Mouse (Mus musculus) bone marrow, adult 2 months (tissue): ENCODE data around the gene Tnik. TPM values are rescaled to one million over a fixed set of nuclear protein-coding genes. Genes with fewer than 3 reads are reported as not detected.

Source experiments
- H3K27ac ChIP-seq: fragments of 200-500 bp; 2 replicates; pipeline ENCODE4 v1.5.1; 2012; ENCODE audit warnings: low read depth, mild to moderate bottlenecking, control low read depth, inconsistent platforms, low read length; ENCODE audit not compliant: control insufficient read depth, poor library complexity, insufficient read depth
- H3K4me1 ChIP-seq: fragments of 200-500 bp; 2 replicates; pipeline ENCODE4 v1.6.1; 2011; ENCODE audit warnings: low read length; ENCODE audit not compliant: control insufficient read depth, insufficient read depth
- H3K4me3 ChIP-seq: fragments of 200-500 bp; replicated peaks from 2 replicates; pipeline ENCODE3; 2011; ENCODE audit warnings: mild to moderate bottlenecking, low read depth, low read length, control low read depth; ENCODE audit not compliant: control insufficient read depth
- CTCF ChIP-seq: fragments of 200-500 bp; IDR thresholded peaks from 2 replicates; pipeline ENCODE4 v1.5.1; 2011; ENCODE audit warnings: low read length, control low read depth; ENCODE audit not compliant: control insufficient read depth, insufficient read depth
- POLR2A ChIP-seq: fragments of 200-500 bp; IDR thresholded peaks from 2 replicates; pipeline ENCODE4 v1.6.1; 2011; ENCODE audit warnings: low read depth, mild to moderate bottlenecking, control low read depth, low read length, borderline replicate concordance; ENCODE audit not compliant: control insufficient read depth
- WGBS: fragments of 180-500 bp; shearing (Covaris S2); methylation state at CpG from one replicate; pipeline ENCODE4 v1.1.7; 2018; 5-methylcytosine and 5-hydroxymethylcytosine counted together
- polyA plus RNA-seq: library from polyadenylated mRNA; stranded (reverse); fragments of >200 nt; gene quantifications from 2 replicates; pipeline ENCODE4 v1.2.4, GENCODE M21; 2011; ENCODE audit warnings: low replicate concordance; ENCODE audit not compliant: missing spikeins, insufficient read depth, insufficient read length

Gene Tnik
- polyA plus RNA-seq, 1 experiment = 25.8 TPM

DNA sequence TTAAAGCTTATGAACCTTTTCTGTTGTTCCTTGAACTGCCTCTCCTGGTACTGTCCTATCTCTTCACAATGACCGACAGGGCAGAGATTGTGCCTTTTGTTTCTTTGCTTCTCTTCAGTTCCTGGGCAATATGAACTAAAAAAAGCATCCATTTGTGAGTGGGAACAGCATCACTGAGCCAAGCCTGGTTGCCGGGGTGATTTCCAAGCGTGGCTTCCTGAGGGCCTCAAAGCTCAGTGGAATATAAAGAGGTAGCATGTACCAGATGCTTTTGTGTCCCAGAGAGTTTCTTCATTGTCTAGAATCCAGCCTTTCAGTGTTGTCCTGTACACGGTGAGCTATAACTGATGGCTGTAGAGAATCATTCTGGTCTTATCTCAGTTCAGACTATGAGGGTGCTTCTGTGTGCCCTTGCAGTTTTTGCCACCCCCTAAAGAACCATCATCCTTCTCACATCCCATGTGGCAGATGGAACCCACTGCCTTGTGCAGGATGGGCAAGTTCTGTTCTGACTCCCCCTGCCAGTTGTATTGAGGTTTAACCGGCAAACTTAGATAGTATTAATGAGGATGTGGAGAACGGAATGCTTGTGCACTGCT, 246.4 kb downstream of the Tnik start:
- TF ChIP-seq CTCF (no peak), POLR2A (no peak)
- no peak overlapping the region for H3K4me3 ChIP-seq
- no peaks in the 10 kb centered on the region for H3K4me1 ChIP-seq
- 88% methylated on average over 6 of the region's 6 CpGs for WGBS
- no peak overlapping the region for H3K27ac ChIP-seq

DNA sequence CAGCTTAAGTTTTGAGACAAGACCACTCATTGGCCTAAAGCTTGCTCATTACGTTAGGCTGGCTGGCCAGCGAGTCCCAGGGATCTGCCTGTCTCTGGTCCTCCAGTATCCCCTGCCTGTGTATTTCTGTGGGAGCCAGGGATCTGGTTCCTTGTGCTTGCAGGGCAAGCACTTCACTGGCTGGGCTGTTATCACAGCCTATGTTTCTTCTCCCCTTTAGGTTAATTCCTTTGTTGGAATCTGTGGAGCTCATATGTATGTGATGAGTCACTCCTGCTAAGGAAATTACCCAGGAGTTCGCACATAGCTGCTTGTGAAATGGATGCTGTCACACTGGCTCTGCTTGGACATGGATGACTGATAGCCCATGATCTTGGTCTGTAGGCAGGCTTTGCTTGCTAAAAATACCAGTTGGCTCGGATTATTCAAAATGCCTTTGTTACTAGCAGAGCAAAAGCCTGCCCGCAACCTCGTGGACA, 260.0 kb downstream of the Tnik start:
- H3K4me3 ChIP-seq = no peak overlapping the region
- WGBS = 77% methylated on average over 6 of the region's 6 CpGs
- no peaks in the 10 kb centered on the region for H3K4me1 ChIP-seq
- H3K27ac ChIP-seq = no peak overlapping the region
- TF ChIP-seq CTCF (no peak), POLR2A (no peak)

DNA sequence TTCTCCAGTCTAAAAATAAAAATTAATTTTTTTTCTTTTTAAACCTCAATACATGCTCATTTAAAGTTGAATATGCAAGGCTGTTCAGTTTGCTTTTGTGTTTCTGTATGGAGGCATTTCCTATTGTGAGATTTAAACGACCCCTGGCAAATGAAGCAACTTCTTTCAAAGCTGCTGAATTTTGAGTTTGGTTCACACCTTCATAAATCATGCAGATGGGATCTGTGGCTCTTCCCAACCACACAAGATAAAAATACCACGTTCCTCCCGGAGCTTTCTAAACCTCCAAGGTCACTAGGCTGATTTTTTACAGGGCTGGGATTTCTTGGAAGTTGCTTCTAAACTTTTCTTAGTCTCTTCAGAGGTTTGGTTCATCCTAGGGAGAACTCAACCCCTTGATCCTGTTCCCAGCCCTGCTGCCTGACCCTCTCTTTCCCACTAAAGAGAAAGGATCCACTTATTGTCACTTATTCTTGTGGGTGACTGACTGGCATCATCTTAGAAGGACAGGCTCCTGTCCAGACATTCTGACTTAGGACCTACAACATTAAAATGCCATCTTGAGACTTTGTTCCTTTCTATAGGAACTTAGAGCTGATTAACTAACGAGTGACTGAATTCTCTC, 260.6 kb downstream of the Tnik start:
- 68% methylated on average over 4 of the region's 4 CpGs for WGBS
- Histone ChIP-seq H3K4me1 (no peaks in the 10 kb centered on the region), H3K4me3 (no peak overlapping the region), H3K27ac (no peak overlapping the region)
- TF ChIP-seq POLR2A = no peak
- no peak for TF ChIP-seq CTCF

DNA sequence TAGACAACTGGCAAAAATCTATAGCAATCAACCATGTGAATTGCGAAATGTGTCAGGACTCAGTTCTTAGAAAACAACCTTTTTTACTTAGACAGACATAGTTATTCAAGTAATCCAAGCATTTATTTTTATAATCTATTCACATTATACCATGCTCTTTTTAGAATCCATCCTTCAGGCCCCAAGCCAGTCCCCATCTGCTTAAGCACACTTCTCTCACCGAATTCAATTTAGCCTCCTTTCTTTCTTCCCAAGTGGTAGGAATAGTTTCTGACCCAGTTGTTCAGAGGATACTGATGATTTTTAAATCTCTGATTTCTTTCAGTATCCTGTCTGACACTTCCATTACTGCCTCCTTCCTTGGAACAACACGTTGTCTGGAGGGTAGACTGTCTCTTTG, 261.5 kb downstream of the Tnik start:
- no peak for TF ChIP-seq POLR2A
- TF ChIP-seq CTCF = no peak
- 77% methylated on average over 3 of the region's 3 CpGs for WGBS
- Histone ChIP-seq H3K27ac (no peak overlapping the region), H3K4me3 (no peak overlapping the region), H3K4me1 (no peaks in the 10 kb centered on the region)

DNA sequence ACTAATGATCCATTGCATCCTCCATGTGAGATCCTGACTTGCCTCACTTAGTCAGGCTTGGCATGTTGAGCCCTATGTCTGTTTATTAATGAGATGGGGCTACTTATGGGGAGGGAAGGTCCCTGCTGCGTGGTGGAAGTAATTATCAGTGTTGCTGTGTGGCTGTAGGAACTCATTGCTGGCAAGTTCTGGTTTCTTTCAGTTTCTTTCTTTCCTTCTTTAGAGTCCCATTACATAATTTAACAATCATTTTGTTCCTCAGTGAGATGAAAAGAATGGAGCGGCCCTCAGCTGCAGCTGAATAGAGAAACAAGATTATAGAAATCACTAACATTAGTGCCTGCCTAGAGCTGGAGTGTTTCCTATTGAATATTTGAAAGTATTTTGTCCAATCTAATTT, 263.7 kb downstream of the Tnik start:
- TF ChIP-seq CTCF = no peak
- TF ChIP-seq POLR2A = no peak
- 60% methylated on average over 2 of the region's 2 CpGs for WGBS
- no peak overlapping the region for H3K27ac ChIP-seq

DNA sequence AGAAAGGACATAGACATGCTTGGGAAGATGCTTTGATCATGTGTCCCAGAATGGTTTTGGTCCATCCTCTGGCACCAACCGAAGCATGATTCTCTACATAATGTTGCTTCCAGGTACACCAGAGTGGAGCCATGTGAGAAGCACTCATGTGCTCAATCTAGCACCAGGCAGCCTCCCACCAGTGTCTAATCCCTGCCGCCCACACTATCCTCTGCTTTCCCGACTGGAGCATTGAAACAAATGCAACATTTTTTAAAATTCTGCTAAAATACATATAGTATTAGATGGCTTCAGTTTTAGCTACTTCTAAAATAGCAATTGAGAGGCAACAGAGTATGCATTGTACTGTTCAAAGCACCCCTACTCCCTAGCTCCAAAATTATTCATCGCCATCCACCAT, 264.2 kb downstream of the Tnik start:
- no peaks in the 10 kb centered on the region for H3K4me1 ChIP-seq
- TF ChIP-seq POLR2A (no peak), CTCF (no peak)
- no peak overlapping the region for H3K4me3 ChIP-seq
- no peak overlapping the region for H3K27ac ChIP-seq
- 80% methylated on average over 4 of the region's 4 CpGs for WGBS

More for the DNA sequence above, 263.7 kb downstream of the Tnik start:
- H3K4me1 ChIP-seq = no peaks in the 10 kb centered on the region
- H3K4me3 ChIP-seq = no peak overlapping the region

DNA sequence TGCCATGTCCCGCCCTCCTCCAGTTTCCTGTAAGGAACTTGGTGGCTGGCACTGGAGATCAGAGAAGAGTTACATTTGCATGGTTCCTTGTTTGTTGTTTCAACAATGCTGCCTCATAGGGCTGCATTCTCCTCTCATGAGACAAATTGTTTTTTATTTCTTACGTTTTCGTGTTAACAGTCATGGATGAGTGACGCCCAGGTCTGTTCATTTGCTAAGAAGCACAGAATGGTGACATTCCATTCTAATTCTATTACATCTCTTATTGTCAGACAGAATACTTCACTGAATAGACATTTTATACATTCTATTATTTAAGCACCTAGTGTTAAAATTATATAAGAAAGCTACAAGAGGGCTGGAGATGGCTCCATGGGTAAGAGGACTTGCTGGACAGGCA, 266.5 kb downstream of the Tnik start:
- Histone ChIP-seq H3K4me1 (no peaks in the 10 kb centered on the region), H3K4me3 (no peak overlapping the region), H3K27ac (no peak overlapping the region)
- TF ChIP-seq CTCF (no peak), POLR2A (no peak)
- WGBS = 85% methylated on average over 4 of the region's 4 CpGs

DNA sequence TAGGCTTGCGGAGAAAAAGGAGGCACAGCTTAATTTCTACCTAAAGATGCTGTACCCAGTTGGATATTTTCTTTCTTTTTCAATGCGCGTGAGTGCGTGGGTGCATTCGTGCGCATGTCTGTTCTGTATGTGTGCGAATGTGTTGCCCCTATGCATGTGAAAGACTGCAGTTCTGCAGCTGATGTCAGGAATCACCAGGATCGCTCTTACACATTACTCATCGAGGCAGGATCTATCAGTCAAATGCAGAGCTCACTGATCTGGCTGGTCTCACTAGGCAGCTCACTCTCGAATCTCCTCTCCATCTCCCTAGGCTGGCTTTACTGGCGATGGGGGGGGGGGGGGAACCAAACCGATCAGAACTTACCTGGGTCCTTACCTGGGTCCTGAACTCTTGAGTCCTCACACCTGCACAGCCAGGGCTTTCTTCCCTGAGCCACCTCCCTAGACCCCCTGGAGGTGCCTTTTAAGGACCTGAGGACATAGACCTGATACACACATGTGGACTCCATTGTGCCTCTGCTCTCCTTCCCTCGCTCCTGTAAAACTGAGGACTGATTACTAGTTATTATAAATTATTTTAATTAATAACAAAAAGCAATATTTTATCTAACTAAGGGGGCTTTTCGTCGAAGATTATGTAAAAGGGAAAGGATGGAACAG, 268.4 kb downstream of the Tnik start:
- H3K4me3 ChIP-seq = no peak overlapping the region
- no peak overlapping the region for H3K27ac ChIP-seq
- WGBS = 82% methylated on average over 15 of the region's 15 CpGs
- no peaks in the 10 kb centered on the region for H3K4me1 ChIP-seq
- no peak for TF ChIP-seq POLR2A
- no peak for TF ChIP-seq CTCF
